Mouse (Mus musculus): ENCODE measurements at regions not wholly inside any gene's neighbourhood (a gene's known extent, or its start where the extent isn't known, plus 50 kb on each side); places are given as distances from the start of the nearest gene placed in this dataset.

GRCm38 (mm10) chr5:99840884-99841283 is 65.2 kb upstream of the Vamp9 start:
- no peak for DNase-seq (ENCODE audit: low read depth)
- TF ChIP-seq CTCF (IDR thresholded peaks at IDR 0.05; ENCODE audit: borderline replicate concordance, extremely low read depth, insufficient read depth, insufficient read length), result no peak
- TF ChIP-seq POLR2A (IDR thresholded peaks at IDR 0.05; ENCODE audit: borderline replicate concordance, extremely low read depth, insufficient read depth, insufficient read length, poor library complexity, severe bottlenecking), result no peak

GRCm38 (mm10) chr5:99845565-99846255 is 60.3 kb upstream of the Vamp9 start:
- no peak for TF ChIP-seq POLR2A (IDR thresholded peaks at IDR 0.05; ENCODE audit: borderline replicate concordance, extremely low read depth, insufficient read depth, insufficient read length, poor library complexity, severe bottlenecking)
- no peak for TF ChIP-seq CTCF (IDR thresholded peaks at IDR 0.05; ENCODE audit: borderline replicate concordance, extremely low read depth, insufficient read depth, insufficient read length)
- DNase-seq (ENCODE audit: low read depth), result peak; percentile 72

GRCm38 (mm10) chr5:99848158-99848988 is 57.7 kb upstream of the Vamp9 start:
- no peak for TF ChIP-seq POLR2A (IDR thresholded peaks at IDR 0.05; ENCODE audit: borderline replicate concordance, extremely low read depth, insufficient read depth, insufficient read length, poor library complexity, severe bottlenecking)
- TF ChIP-seq CTCF (IDR thresholded peaks at IDR 0.05; ENCODE audit: borderline replicate concordance, extremely low read depth, insufficient read depth, insufficient read length), result no peak
- no peak for DNase-seq (ENCODE audit: low read depth)

- DNase-seq (ENCODE audit: low read depth), result peak; percentile 59
- TF ChIP-seq POLR2A (IDR thresholded peaks at IDR 0.05; ENCODE audit: borderline replicate concordance, extremely low read depth, insufficient read depth, insufficient read length, poor library complexity, severe bottlenecking), result no peak
- no peak for TF ChIP-seq CTCF (IDR thresholded peaks at IDR 0.05; ENCODE audit: borderline replicate concordance, extremely low read depth, insufficient read depth, insufficient read length)
Observed at GRCm38 (mm10) chr5:99849001-99849400, 57.1 kb upstream of the Vamp9 start.

GRCm38 (mm10) chr5:99852316-99852715 is 53.7 kb upstream of the Vamp9 start:
- TF ChIP-seq CTCF (IDR thresholded peaks at IDR 0.05; ENCODE audit: borderline replicate concordance, extremely low read depth, insufficient read depth, insufficient read length) (no peak), POLR2A (IDR thresholded peaks at IDR 0.05; ENCODE audit: borderline replicate concordance, extremely low read depth, insufficient read depth, insufficient read length, poor library complexity, severe bottlenecking) (no peak)
- no peak for DNase-seq (ENCODE audit: low read depth)
